Mouse (Mus musculus): ENCODE results near the gene Prkca. TPM values are rescaled to one million over a fixed set of nuclear protein-coding genes. Genes with fewer than 3 reads are reported as not detected.

Gene Prkca
- total RNA-seq, 2 experiments from 2014 or later: 1.3 to 3.6 TPM

GRCm38 (mm10) chr11:108178802-108179201 lies 164.9 kb downstream of the Prkca start:
- peak; percentile 31; the same call in 1 of the 2 replicates for ATAC-seq (replicated peaks; ENCODE audit: poor library complexity)

DNA sequence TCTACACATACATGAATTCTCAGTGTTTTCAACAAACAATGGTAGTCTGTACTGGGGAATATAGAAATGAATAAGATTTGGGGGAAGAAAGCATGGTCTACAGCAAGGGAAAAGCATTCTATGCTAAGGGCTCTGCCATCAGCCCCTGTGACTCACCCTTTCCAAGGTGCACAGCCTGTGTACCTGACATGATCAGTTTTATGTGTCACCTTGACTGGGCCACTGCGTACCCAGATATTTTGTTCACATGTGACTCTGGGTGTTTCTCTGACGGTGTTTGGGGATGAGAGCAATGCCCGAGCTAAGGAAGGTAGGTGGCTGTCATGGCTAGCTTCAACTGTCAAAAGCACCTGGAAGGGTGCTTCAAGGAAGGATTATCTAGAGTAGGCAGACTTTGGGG lies 165.5 kb downstream of the Prkca start:
- no peak for ATAC-seq (replicated peaks; ENCODE audit: poor library complexity)

- no peak for ATAC-seq (replicated peaks; ENCODE audit: poor library complexity)
Measured at GRCm38 (mm10) chr11:108176715-108177114, 167.0 kb downstream of the Prkca start.

- ATAC-seq (replicated peaks; ENCODE audit: poor library complexity): no peak
Measured at GRCm38 (mm10) chr11:108171917-108172316, 171.8 kb downstream of the Prkca start.

DNA sequence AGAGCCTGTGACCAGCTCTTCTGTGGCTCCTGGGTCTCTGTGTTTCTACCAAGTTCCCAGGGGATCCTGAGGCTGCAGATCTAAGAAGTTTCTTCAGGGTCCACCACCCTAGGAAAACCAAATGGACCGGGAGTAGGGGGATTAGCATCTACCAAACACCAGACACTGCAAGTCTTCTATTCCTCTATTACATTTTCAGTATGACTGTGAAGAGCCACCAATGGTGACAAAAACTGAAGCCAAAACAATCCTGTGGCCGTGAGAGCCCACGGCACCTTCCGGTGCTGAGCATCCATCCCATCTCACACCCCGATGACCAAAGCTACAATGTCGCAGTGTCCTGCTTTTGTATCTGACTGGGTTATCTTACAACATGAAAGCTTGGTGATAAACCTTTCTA lies 172.5 kb downstream of the Prkca start:
- no peak for ATAC-seq (replicated peaks; ENCODE audit: poor library complexity)

DNA sequence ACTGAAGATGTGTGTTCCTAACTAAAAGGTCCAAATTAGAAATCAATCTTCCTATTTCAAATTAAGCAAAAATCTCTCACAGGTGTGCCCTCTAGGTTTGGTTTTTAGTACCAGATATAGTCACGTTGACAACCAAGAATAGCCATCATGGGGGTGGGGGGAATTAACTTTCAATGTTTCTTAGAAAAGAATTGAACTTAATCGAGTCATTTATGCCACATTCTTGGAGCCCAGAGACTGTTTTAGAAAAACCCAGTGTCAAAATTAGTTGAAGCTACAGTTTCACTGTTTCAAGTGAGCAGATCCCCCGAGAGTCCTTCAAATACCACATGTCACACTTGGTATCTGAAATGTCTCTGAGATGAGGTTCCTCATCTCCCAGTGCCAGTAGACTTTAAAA lies 173.6 kb downstream of the Prkca start:
- ATAC-seq (replicated peaks; ENCODE audit: poor library complexity): no peak

DNA sequence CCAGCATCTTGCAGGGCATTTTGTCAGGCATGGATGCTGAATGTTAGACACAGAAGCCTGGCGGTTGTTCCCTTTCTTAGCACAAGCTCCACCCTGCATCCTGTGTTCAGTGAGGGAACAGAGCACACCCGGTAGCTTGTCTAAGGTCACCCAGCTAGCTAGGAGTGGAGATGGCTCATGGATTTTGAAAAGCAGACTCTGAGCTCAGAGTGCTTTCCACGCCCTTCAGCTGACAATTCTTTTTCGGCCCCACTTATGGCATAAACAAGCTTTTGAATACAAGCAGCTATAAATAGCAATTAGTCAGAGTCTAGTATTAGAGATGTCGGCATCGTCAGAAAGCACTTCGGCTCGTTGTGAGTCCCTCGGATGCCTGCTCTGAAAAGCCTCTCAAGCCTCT lies 178.0 kb downstream of the Prkca start:
- ATAC-seq (replicated peaks; ENCODE audit: poor library complexity): no peak

- no peak for ATAC-seq (replicated peaks; ENCODE audit: poor library complexity)
Measured at GRCm38 (mm10) chr11:108162639-108163038, 181.1 kb downstream of the Prkca start.

DNA sequence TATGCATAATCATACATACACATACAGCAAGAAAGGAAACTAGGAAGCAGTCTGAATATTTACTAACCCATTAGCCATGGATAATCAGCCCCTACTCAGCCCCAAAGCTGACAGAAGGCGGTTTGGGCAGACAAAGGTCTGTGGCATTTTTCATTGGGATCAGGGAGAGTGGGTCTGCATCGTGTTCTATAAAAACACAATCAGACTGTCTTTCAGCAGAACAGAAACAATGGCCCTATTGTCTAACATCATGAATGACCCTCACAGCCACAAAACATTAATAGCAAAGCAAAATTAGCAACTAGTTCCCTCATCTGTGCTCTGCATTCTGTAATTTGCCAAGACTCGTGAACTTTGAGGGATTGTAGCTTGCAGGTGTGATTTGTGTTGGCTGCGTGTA lies 181.6 kb downstream of the Prkca start:
- ATAC-seq (replicated peaks; ENCODE audit: poor library complexity): no peak

DNA sequence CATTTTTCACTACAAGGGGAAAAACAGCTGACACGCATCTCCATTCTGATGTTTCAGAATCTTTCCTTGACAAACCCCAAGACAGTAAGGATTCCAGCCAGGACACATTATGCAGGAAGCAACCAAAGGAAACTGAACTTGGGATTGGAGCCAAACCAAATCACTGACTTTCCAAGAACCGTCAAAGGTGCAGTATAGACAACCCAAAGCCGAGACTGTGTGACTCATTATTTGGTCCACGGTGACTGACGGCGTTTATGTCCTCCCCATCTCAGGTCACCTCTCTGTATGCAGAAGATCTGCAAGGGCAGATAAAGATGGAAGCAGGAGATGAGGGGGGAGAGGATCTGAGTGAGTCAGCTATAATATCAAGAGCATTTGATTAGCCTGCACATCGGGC lies 183.7 kb downstream of the Prkca start:
- no peak for ATAC-seq (replicated peaks; ENCODE audit: poor library complexity)

GRCm38 (mm10) chr11:108158046-108158445 lies 185.7 kb downstream of the Prkca start:
- ATAC-seq (replicated peaks; ENCODE audit: poor library complexity): no peak

DNA sequence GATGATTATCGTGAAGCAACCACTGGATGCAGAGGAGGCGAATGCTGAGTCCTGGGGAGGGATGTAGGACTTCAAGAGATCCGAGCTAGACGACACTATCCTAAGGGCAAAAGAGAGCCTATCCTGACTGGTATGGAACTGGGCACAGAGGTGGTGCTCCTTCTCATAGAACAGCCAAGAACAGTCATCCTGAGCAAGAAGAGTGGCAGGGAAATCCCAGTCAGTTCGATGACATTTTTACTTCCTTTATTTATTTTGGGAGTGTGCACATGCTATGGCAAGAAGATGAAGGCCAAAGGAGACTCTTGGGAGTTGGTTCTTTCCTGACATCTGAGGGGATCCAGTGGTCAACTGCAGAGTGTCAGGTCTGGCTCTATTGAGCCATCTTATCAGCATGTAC lies 186.7 kb downstream of the Prkca start:
- no peak for ATAC-seq (replicated peaks; ENCODE audit: poor library complexity)

GRCm38 (mm10) chr11:108156107-108156506 lies 187.6 kb downstream of the Prkca start:
- ATAC-seq (replicated peaks; ENCODE audit: poor library complexity): no peak

GRCm38 (mm10) chr11:108155088-108155580 lies 188.6 kb downstream of the Prkca start:
- no peak for ATAC-seq (replicated peaks; ENCODE audit: poor library complexity)

DNA sequence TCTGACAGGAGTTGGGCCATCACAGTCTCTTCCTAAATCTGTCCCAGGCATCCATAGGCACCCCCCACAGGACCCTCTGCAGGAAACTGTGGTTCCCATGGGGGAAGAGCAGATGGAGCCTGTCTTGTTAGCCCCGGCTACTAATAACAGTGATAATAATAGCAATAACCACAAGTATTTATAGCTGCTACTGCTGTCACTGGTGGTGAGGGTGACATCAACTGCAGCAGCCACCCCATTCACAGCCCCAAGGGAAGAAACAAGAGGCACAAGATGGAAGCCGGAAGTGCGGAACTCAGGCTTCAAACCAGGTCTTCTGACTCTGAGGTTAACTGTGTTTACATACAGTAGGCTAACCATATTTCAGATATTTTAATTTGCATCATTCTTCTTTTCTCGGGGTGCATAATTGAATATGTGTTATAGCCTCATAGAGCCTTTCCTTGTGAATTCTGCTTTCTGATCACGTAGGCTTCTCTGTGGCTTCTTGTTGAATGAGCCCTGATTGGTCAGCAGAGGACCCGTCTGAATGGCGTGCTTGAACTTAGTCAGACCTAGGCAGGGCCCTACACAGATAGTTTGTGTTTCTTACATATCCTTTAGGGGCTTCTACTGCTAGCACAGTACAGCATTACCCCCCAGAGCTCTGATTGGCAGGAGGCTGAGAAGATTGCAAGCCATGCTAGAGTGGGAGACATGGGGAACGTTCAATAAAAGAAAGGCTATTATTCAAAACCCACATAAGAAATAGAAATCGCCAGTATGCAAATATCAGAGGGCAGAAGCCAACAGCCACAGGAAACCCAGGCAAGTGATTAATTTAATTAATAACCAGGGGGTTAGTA lies 189.5 kb downstream of the Prkca start:
- ATAC-seq (replicated peaks; ENCODE audit: poor library complexity): no peak

- ATAC-seq (replicated peaks; ENCODE audit: poor library complexity): no peak
Measured at GRCm38 (mm10) chr11:108152591-108152990, 191.1 kb downstream of the Prkca start.

DNA sequence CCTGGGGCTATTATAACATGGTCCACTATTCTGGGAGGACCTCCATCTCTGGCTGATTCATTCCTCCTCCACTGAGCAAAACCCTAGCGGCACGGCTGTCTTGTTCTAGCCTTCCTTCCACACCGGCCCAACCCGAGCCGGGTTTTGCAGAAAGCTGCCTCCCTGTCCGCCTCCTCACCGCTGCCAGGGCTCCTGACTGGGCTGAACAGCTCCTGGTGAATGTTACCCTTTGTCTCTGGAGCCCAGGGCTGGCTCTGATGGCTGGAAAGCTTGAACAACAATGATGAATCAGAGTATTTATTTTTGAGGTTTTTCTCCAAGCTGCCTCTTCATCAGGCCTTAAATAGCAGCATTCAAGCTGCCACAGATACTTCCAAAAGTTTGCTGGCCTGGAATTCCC lies 193.3 kb downstream of the Prkca start:
- ATAC-seq (replicated peaks; ENCODE audit: poor library complexity): no peak

DNA sequence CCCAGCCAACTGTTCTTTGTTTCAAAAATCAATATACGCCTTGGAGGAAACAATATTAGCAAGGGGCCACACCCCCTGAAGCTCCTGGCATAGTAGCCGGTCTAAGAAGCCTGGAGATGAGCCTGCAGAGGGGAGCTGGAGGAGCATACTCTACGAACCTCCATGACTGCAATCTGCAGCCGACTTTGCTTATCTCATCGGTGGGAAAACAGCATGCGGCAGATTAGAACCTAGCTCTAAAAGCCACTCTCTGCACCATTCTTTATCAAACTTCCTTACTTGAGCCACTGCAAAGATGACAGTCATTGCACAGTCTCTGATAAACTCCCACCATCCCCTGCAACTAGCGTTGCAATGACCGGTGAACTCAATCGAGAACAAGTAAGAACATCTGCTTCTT lies 194.5 kb downstream of the Prkca start:
- peak; percentile 43 for ATAC-seq (replicated peaks; ENCODE audit: poor library complexity)

DNA sequence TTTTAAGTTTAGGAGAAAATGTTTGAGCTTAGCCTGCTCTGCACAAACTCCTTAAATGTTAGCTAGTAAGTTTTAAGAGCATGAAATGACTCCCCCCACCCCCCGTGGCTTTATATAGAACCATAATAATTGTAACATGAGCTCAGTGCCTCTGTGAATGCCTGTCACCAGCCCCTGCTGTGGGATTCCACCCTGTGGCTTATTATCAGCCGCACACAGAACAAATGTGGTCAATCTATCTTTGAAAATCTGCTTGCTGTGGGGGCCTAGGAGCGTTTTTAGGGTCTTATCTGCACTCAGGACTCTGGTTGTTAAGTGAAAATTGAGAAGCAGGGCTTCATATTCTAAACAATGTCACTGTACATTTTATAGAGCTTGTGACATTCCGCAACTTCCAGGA lies 195.2 kb downstream of the Prkca start:
- ATAC-seq (replicated peaks; ENCODE audit: poor library complexity): peak; percentile 85

- no peak for ATAC-seq (replicated peaks; ENCODE audit: poor library complexity)
Measured at GRCm38 (mm10) chr11:108145752-108146496, 197.8 kb downstream of the Prkca start.

GRCm38 (mm10) chr11:108145128-108145527 lies 198.6 kb downstream of the Prkca start:
- ATAC-seq (replicated peaks; ENCODE audit: poor library complexity): no peak

GRCm38 (mm10) chr11:108143739-108144138 lies 200.0 kb downstream of the Prkca start:
- no peak for ATAC-seq (replicated peaks; ENCODE audit: poor library complexity)

All from megakaryocyte progenitor cell, adult 5-6 weeks (primary cell).